Mouse (Mus musculus) T-helper 1 cell (primary cell): ENCODE measurements around the gene Cdk1.

Experiments
- in situ Hi-C: fragments of 300-600 bp; cut with MboI, MseI; formaldehyde crosslinking; loops from one replicate; pipeline ENCODE4 v1.15.1; 2025; ENCODE audit warnings: high pct_unique_total_duplicates

Cdk1 gene

GRCm38 (mm10) chr10:69311867-69312266, 40.9 kb downstream of the Cdk1 start:
- in situ Hi-C loops, result loop anchor here (10.0 kb wide), 1 partner anchor 417 kb away; no protein-coding TSS in a partner anchor

GRCm38 (mm10) chr10:69309109-69309508, 43.6 kb downstream of the Cdk1 start:
- in situ Hi-C loops, result no loop called here

- in situ Hi-C loops, result no loop called here
Measured at GRCm38 (mm10) chr10:69307067-69307466, 45.7 kb downstream of the Cdk1 start.

GRCm38 (mm10) chr10:69306205-69306604, 46.5 kb downstream of the Cdk1 start:
- in situ Hi-C loops, result no loop called here

- in situ Hi-C loops, result no loop called here
Measured at GRCm38 (mm10) chr10:69305600-69305999, 47.1 kb downstream of the Cdk1 start.

GRCm38 (mm10) chr10:69304819-69305218, 47.9 kb downstream of the Cdk1 start:
- in situ Hi-C loops, result no loop called here

- in situ Hi-C loops, result no loop called here
Measured at GRCm38 (mm10) chr10:69302667-69303066, 50.1 kb downstream of the Cdk1 start.

GRCm38 (mm10) chr10:69299985-69300384, 52.8 kb downstream of the Cdk1 start:
- in situ Hi-C loops, result no loop called here

GRCm38 (mm10) chr10:69295919-69296318, 56.8 kb downstream of the Cdk1 start:
- in situ Hi-C loops, result no loop called here

GRCm38 (mm10) chr10:69290736-69291135, 62.0 kb downstream of the Cdk1 start:
- in situ Hi-C loops, result no loop called here

GRCm38 (mm10) chr10:69288720-69289119, 64.0 kb downstream of the Cdk1 start:
- in situ Hi-C loops, result loop anchor here (10.0 kb wide), 1 partner anchor 1934 kb away; no protein-coding TSS in a partner anchor

- in situ Hi-C loops, result loop anchor here (10.0 kb wide), 1 partner anchor 1933 kb away; no protein-coding TSS in a partner anchor
Measured at GRCm38 (mm10) chr10:69288086-69288485, 64.7 kb downstream of the Cdk1 start.

- in situ Hi-C loops, result loop anchor here (10.0 kb wide), 1 partner anchor 1932 kb away; no protein-coding TSS in a partner anchor
Measured at GRCm38 (mm10) chr10:69286939-69287338, 65.8 kb downstream of the Cdk1 start.
